12 mouse cellular contexts compared by ENCODE assay signal in the genomic region with DNA sequence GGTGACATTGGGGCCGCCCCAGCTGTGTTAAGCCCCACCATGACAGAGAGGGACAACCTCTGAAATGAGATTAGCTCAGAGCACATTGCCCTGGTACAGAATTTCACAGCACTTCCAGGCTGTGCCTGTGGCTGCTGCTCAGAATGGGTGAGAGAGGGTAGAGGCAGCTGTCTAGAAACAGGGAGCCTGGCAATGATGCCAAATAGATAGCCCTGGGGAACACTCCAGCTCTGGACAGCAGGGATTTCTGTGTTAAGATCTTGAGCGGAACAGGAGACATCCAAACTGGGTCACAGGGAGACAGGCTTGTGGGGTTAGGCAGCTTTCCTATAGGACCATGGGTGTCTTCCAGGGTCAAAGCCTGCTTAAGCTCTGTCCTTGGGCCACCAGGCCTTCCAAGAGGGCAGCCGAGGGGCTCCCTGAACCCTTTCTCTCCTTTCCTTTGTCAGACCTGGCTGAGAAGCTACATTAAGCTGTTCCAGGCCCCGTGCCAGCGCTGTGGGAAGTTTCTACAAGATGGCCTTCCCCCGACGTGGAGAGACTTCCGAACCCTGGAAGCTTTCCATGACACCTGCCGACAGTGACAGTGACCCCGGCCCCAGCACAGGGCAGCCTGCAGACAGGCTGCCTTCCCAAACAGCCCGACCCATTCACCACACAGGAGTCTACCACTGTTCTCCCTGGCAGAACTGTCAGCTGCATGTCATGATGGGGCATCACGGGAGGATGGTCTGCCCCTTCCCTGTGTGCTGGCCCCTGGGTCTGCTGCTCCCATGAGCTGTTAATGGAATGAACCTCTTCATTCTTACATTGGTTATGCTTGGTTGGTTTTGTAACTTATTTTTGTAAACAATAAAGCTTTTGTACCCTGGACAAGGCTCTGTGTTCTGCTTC.
DNase-seq lines count a peak whose midpoint lies in the region; ATAC-seq and TF ChIP-seq lines count a peak whose summit lies in the region.
"Had no signal": no experiment of that assay in that cellular context is flagged by ENCODE, and none has a peak within 500 bp of the region (broad histone marks: within the 10 kb centered on the region; RNA-seq: fewer than 3 reads in every experiment).

No protein-coding gene starts in this region.

- no peak overlapping the region for H3K9ac ChIP-seq in neural tube, embryonic 11.5 days (ENCODE audit: low read length)
- H3K9ac ChIP-seq in neural tube, embryonic 15.5 days (replicated peaks): no peak overlapping the region
- H3K9ac ChIP-seq in hindbrain, postnatal 0 days (replicated peaks; ENCODE audit: low read length): no peak overlapping the region
- H3K9ac ChIP-seq in midbrain, embryonic 14.5 days (replicated peaks; ENCODE audit: low read length): no peak overlapping the region
- H3K9ac ChIP-seq: limb, embryonic 15.5 days had no signal

- no peaks in the 10 kb centered on the region for H3K9me3 ChIP-seq in neural tube, embryonic 11.5 days (ENCODE audit: control insufficient read depth, low read length)
- H3K9me3 ChIP-seq in neural tube, embryonic 15.5 days (replicated peaks): no peaks in the 10 kb centered on the region
- H3K9me3 ChIP-seq in hindbrain, postnatal 0 days (ENCODE audit: low read length): no peaks in the 10 kb centered on the region
- no peaks in the 10 kb centered on the region for H3K9me3 ChIP-seq in midbrain, embryonic 14.5 days (ENCODE audit: control insufficient read depth, low read length)
- H3K9me3 ChIP-seq: limb, embryonic 15.5 days had no signal

- TF ChIP-seq CTCF in hindbrain, postnatal 0 days (IDR thresholded peaks at IDR 0.05; ENCODE audit: low read depth): no peak
- no peak for TF ChIP-seq CTCF in lung, adult 2 months (IDR thresholded peaks at IDR 0.05; ENCODE audit: insufficient read depth, low read length)

- H3K4me1 ChIP-seq in neural tube, embryonic 11.5 days (ENCODE audit: control insufficient read depth, insufficient read depth, low read length): peaks cover 20% of the 10 kb centered on the region
- H3K4me1 ChIP-seq in neural tube, embryonic 15.5 days: peaks cover 25% of the 10 kb centered on the region
- H3K4me1 ChIP-seq in hindbrain, postnatal 0 days (ENCODE audit: insufficient read depth, low read length): peaks cover 31% of the 10 kb centered on the region
- H3K4me1 ChIP-seq in midbrain, embryonic 14.5 days (ENCODE audit: control insufficient read depth, insufficient read depth, low read length): peaks cover 36% of the 10 kb centered on the region
- no peaks in the 10 kb centered on the region for H3K4me1 ChIP-seq in lung, adult 2 months (ENCODE audit: control insufficient read depth, insufficient read depth, low read length)

- no peak overlapping the region for H3K27ac ChIP-seq in neural tube, embryonic 11.5 days (ENCODE audit: low read depth, low read length)
- H3K27ac ChIP-seq in neural tube, embryonic 15.5 days (replicated peaks): no peak overlapping the region
- H3K27ac ChIP-seq in hindbrain, postnatal 0 days: peak overlapping the region; percentile 21
- peak overlapping the region; percentile 61 for H3K27ac ChIP-seq in midbrain, embryonic 14.5 days (replicated peaks; ENCODE audit: low read depth, low read length)
- H3K27ac ChIP-seq: limb, embryonic 15.5 days had no signal

- H3K36me3 ChIP-seq in neural tube, embryonic 11.5 days (ENCODE audit: control insufficient read depth, insufficient read depth, low read length): no peaks in the 10 kb centered on the region
- no peaks in the 10 kb centered on the region for H3K36me3 ChIP-seq in neural tube, embryonic 15.5 days
- no peaks in the 10 kb centered on the region for H3K36me3 ChIP-seq in hindbrain, postnatal 0 days (ENCODE audit: insufficient read depth, low read length)
- H3K36me3 ChIP-seq in midbrain, embryonic 14.5 days (ENCODE audit: control insufficient read depth, insufficient read depth, low read length): no peaks in the 10 kb centered on the region

- no peaks in the 10 kb centered on the region for H3K27me3 ChIP-seq in neural tube, embryonic 11.5 days (ENCODE audit: control insufficient read depth, insufficient read depth, low read length)
- H3K27me3 ChIP-seq in neural tube, embryonic 15.5 days (replicated peaks): no peaks in the 10 kb centered on the region
- H3K27me3 ChIP-seq in hindbrain, postnatal 0 days (ENCODE audit: insufficient read depth, low read length): no peaks in the 10 kb centered on the region
- no peaks in the 10 kb centered on the region for H3K27me3 ChIP-seq in midbrain, embryonic 14.5 days (ENCODE audit: control insufficient read depth, insufficient read depth, low read length)
- H3K27me3 ChIP-seq: limb, embryonic 15.5 days had no signal

- ATAC-seq in cerebellum, adult (ENCODE audit: insufficient number of reproducible peaks, low FRiP score, low TSS enrichment): no peak
- ATAC-seq in neural tube, embryonic 11.5 days (ENCODE audit: insufficient read depth, low FRiP score, low TSS enrichment): no peak
- no peak for ATAC-seq in neural tube, embryonic 15.5 days (ENCODE audit: low FRiP score)
- peak; percentile 50; the same call in 1 of the 2 replicates for ATAC-seq in hindbrain, postnatal 0 days
- ATAC-seq in midbrain, embryonic 14.5 days (ENCODE audit: low FRiP score, low TSS enrichment): no peak

- H3K4me3 ChIP-seq in neural tube, embryonic 11.5 days (ENCODE audit: low read depth, low read length): no peak overlapping the region
- H3K4me3 ChIP-seq in neural tube, embryonic 15.5 days (replicated peaks): no peak overlapping the region
- H3K4me3 ChIP-seq in hindbrain, postnatal 0 days (ENCODE audit: low read length): no peak overlapping the region
- no peak overlapping the region for H3K4me3 ChIP-seq in midbrain, embryonic 14.5 days (replicated peaks; ENCODE audit: low read depth, low read length)
- no peak overlapping the region for H3K4me3 ChIP-seq in lung, adult 2 months (replicated peaks; ENCODE audit: extremely low read depth, low read depth, low read length)
- H3K4me3 ChIP-seq: limb, embryonic 15.5 days had no signal

- 76% methylated on average over 12 of the region's 12 CpGs for WGBS in neural tube, embryonic 11.5 days
- WGBS in neural tube, embryonic 15.5 days: 57% methylated on average over 12 of the region's 12 CpGs
- 29% methylated on average over 12 of the region's 12 CpGs for WGBS in hindbrain, postnatal 0 days
- 41% methylated on average over 12 of the region's 12 CpGs for WGBS in midbrain, embryonic 14.5 days
- WGBS in lung, adult 2 months: 65% methylated on average over 12 of the region's 12 CpGs

- peak overlapping the region; percentile 3; the same call in 1 of the 2 replicates for H3K4me2 ChIP-seq in neural tube, embryonic 11.5 days (ENCODE audit: low read depth)
- H3K4me2 ChIP-seq in neural tube, embryonic 15.5 days: no peak overlapping the region
- no peak overlapping the region for H3K4me2 ChIP-seq in hindbrain, postnatal 0 days (ENCODE audit: low read depth, low read length)
- no peak overlapping the region for H3K4me2 ChIP-seq in midbrain, embryonic 14.5 days (ENCODE audit: low read length)
- H3K4me2 ChIP-seq: limb, embryonic 15.5 days had no signal

- DNase-seq in cerebellum, postnatal 10 days: peak; percentile 91 to 94
- DNase-seq in neural tube, embryonic 11.5 days (ENCODE audit: low spot score): no peak
- peak; percentile 84 for DNase-seq in hindbrain, postnatal 0 days (ENCODE audit: low spot score)
- DNase-seq in midbrain, embryonic 14.5 days: peak; percentile 64
- no peak for DNase-seq in lung, adult 2 months
- DNase-seq in right cerebral cortex, adult 2 months (ENCODE audit: low spot score in 2 of 2): no peak
- DNase-seq: B cell, adult 2 months; embryo, embryonic 11 days; spleen, adult 18-20 months had no signal

- TF ChIP-seq POLR2A in lung, adult 2 months (IDR thresholded peaks at IDR 0.05; ENCODE audit: borderline replicate concordance, extremely low read depth, low read depth, low read length): no peak

Comparison
In these comparisons a context has a peak if more than half of its experiments do, and no peak if none do; other contexts are left out.
1. DNase-seq: peak in cerebellum, postnatal 10 days (2 of 2), hindbrain, postnatal 0 days (single experiment) and midbrain, embryonic 14.5 days (single experiment); none in neural tube, embryonic 11.5 days (single experiment), lung, adult 2 months (single experiment) and right cerebral cortex, adult 2 months (0 of 2).
2. H3K27ac ChIP-seq: peak in hindbrain, postnatal 0 days (single experiment) and midbrain, embryonic 14.5 days (single experiment); none in neural tube, embryonic 11.5 days (single experiment) and neural tube, embryonic 15.5 days (single experiment).